Mouse (Mus musculus) urinary bladder, postnatal 4 days (tissue): ENCODE measurements at regions not wholly inside any gene's neighbourhood (a gene's known extent, or its start where the extent isn't known, plus 50 kb on each side); places are given as distances from the start of the nearest gene placed in this dataset.

Experiments used
- DNase-seq, 2 experiments: peaks; one replicate each; pipeline ENCODE4 v3.0.0; 2021 to 2022; ENCODE audit warnings: low spot score in 2 of 2

GRCm38 (mm10) chr10:95725349-95725748 is 52.1 kb upstream of the Anapc15-ps start:
- no peak for DNase-seq
